Mouse (Mus musculus) activated CD4-positive, CD25-positive, alpha-beta regulatory T cell, adult 4 months (primary cell): ENCODE results near the gene Pop5. TPM values are rescaled to one million over a fixed set of nuclear protein-coding genes. Genes with fewer than 3 reads are reported as not detected.

ENCODE experiments used
- polyA plus RNA-seq, 2 experiments: library from polyadenylated mRNA; unstranded; fragments of 100-300 nt; shearing (Covaris generic); gene quantifications; one replicate each; pipeline ENCODE4 v1.2.1; 2017

Gene Pop5
- polyA plus RNA-seq, 2 experiments from 2014 or later, result 122 to 135 TPM

Other genes with a start within 250 kb of the Pop5 start
- 10 to 100 TPM; 12.2 to 13.3 TPM for gene Sppl3, start 224.7 kb upstream of the Pop5 start, polyA plus RNA-seq
- 10 to 100 TPM; 11.7 to 19.1 TPM for gene Gm10401, start 137.5 kb upstream of the Pop5 start, polyA plus RNA-seq
- gene Acads, start 116.5 kb upstream of the Pop5 start, polyA plus RNA-seq, result 10 to 100 TPM; 14.7 to 24.1 TPM
- gene Unc119b, start 100.9 kb upstream of the Pop5 start, polyA plus RNA-seq, result 10 to 100 TPM; 18.3 to 19.0 TPM
- gene Mlec, start 77.7 kb upstream of the Pop5 start, polyA plus RNA-seq, result 10 to 100 TPM; 26.8 to 37.1 TPM
- under 1 TPM in 1 of 2 experiments, not detected in 1; 0.54 TPM for gene Cabp1, start 41.5 kb upstream of the Pop5 start, polyA plus RNA-seq
- gene Rnf10, start 37.1 kb downstream of the Pop5 start, polyA plus RNA-seq, result 10 to 100 TPM; 30.8 to 33.1 TPM
- 10 to 100 TPM; 27.2 to 34.4 TPM for gene Coq5, start 43.8 kb downstream of the Pop5 start, polyA plus RNA-seq
- 100 to 1,000 TPM; 459 to 496 TPM for gene Dynll1, start 65.2 kb downstream of the Pop5 start, polyA plus RNA-seq
- gene Srsf9, start 91.3 kb downstream of the Pop5 start, polyA plus RNA-seq, result 10 to 100 TPM; 17.9 to 23.8 TPM
- gene Gatc, start 105.3 kb downstream of the Pop5 start, polyA plus RNA-seq, result 10 to 100 TPM; 11.3 to 12.0 TPM
- 10 to 100 TPM; 42.3 to 45.6 TPM for gene Triap1, start 105.4 kb downstream of the Pop5 start, polyA plus RNA-seq
- gene Cox6a1, start 113.1 kb downstream of the Pop5 start, polyA plus RNA-seq, result 100 to 1,000 TPM; 589 to 624 TPM
- gene Msi1, start 193.8 kb downstream of the Pop5 start, polyA plus RNA-seq, result not detected
- gene Pla2g1b, start 230.4 kb downstream of the Pop5 start, polyA plus RNA-seq, result not detected
- 10 to 100 TPM; 10.4 to 14.9 TPM for gene Sirt4, start 248.9 kb downstream of the Pop5 start, polyA plus RNA-seq